Mouse (Mus musculus) bone marrow, adult 2 months (tissue): ENCODE measurements around the gene Tsx. TPM values are rescaled to one million over a fixed set of nuclear protein-coding genes. Genes with fewer than 3 reads are reported as not detected.
A peak's percentile ranks its signal among the peaks of the same experiment; 100 is the strongest.
"Not testable (repeated sequence)": the region's sequence is repeated elsewhere in the genome, so short reads cannot be mapped to it uniquely, and the experiment has no call there.

Experiments used
- H3K27ac ChIP-seq: fragments of 200-500 bp; 2 replicates; pipeline ENCODE4 v1.5.1; 2012; ENCODE audit warnings: low read depth, mild to moderate bottlenecking, control low read depth, inconsistent platforms, low read length; ENCODE audit not compliant: control insufficient read depth, poor library complexity, insufficient read depth
- H3K4me1 ChIP-seq: fragments of 200-500 bp; 2 replicates; pipeline ENCODE4 v1.6.1; 2011; ENCODE audit warnings: low read length; ENCODE audit not compliant: control insufficient read depth, insufficient read depth
- H3K4me3 ChIP-seq: fragments of 200-500 bp; replicated peaks from 2 replicates; pipeline ENCODE3; 2011; ENCODE audit warnings: mild to moderate bottlenecking, low read depth, low read length, control low read depth; ENCODE audit not compliant: control insufficient read depth
- CTCF ChIP-seq: fragments of 200-500 bp; IDR thresholded peaks from 2 replicates; pipeline ENCODE4 v1.5.1; 2011; ENCODE audit warnings: low read length, control low read depth; ENCODE audit not compliant: control insufficient read depth, insufficient read depth
- POLR2A ChIP-seq: fragments of 200-500 bp; IDR thresholded peaks from 2 replicates; pipeline ENCODE4 v1.6.1; 2011; ENCODE audit warnings: low read depth, mild to moderate bottlenecking, control low read depth, low read length, borderline replicate concordance; ENCODE audit not compliant: control insufficient read depth
- WGBS: fragments of 180-500 bp; shearing (Covaris S2); methylation state at CpG from one replicate; pipeline ENCODE4 v1.1.7; 2018; 5-methylcytosine and 5-hydroxymethylcytosine counted together
- polyA plus RNA-seq: library from polyadenylated mRNA; stranded (reverse); fragments of >200 nt; gene quantifications from 2 replicates; pipeline ENCODE4 v1.2.4, GENCODE M21; 2011; ENCODE audit warnings: low replicate concordance; ENCODE audit not compliant: missing spikeins, insufficient read depth, insufficient read length

Gene Tsx
- polyA plus RNA-seq, 1 experiment = not detected

- no peaks in the 10 kb centered on the region for H3K4me1 ChIP-seq
- H3K27ac ChIP-seq = no peak within 1 kb of the TSS
- TF ChIP-seq POLR2A (no peak), CTCF (no peak)
- WGBS = 63% methylated on average over 2 of the region's 2 CpGs
- no peak within 1 kb of the TSS for H3K4me3 ChIP-seq
Observed at GRCm38 (mm10) chrX:103421710-103422109, 7.4 kb downstream of the Tsx start, which contains the start of gene Gm26992. Gene Gm26992, plus strand, starts transcription at chrX:103422010.

GRCm38 (mm10) chrX:103427677-103428076 is 13.4 kb downstream of the Tsx start:
- WGBS = 34% methylated on average over 7 of the region's 7 CpGs
- Histone ChIP-seq H3K27ac (no peak overlapping the region), H3K4me1 (no peaks in the 10 kb centered on the region), H3K4me3 (no peak overlapping the region)
- TF ChIP-seq POLR2A (no peak), CTCF (no peak)

- Histone ChIP-seq H3K4me3 (no peak overlapping the region), H3K27ac (no peak overlapping the region), H3K4me1 (no peaks in the 10 kb centered on the region)
- TF ChIP-seq CTCF = no peak
- no peak for TF ChIP-seq POLR2A
- WGBS = 73% methylated on average over 7 of the region's 7 CpGs
Observed at GRCm38 (mm10) chrX:103432293-103432692, 18.0 kb downstream of the Tsx start.

GRCm38 (mm10) chrX:103438023-103438422 is 23.8 kb downstream of the Tsx start:
- H3K4me1 ChIP-seq = no peaks in the 10 kb centered on the region
- TF ChIP-seq CTCF (no peak), POLR2A (no peak)
- WGBS = 35% methylated on average over 9 of the region's 9 CpGs
- H3K27ac ChIP-seq = no peak overlapping the region
- no peak overlapping the region for H3K4me3 ChIP-seq

GRCm38 (mm10) chrX:103440803-103441202 is 26.5 kb downstream of the Tsx start:
- Histone ChIP-seq H3K27ac (no peak overlapping the region), H3K4me3 (no peak overlapping the region), H3K4me1 (no peaks in the 10 kb centered on the region)
- TF ChIP-seq CTCF = no peak
- TF ChIP-seq POLR2A = no peak
- 0% methylated on average over 1 of the region's 1 CpGs for WGBS

- 26% methylated on average over 7 of the region's 7 CpGs for WGBS
- Histone ChIP-seq H3K4me1 (no peaks in the 10 kb centered on the region), H3K27ac (no peak overlapping the region), H3K4me3 (no peak overlapping the region)
- TF ChIP-seq POLR2A (no peak), CTCF (no peak)
Observed at GRCm38 (mm10) chrX:103443755-103444154, 29.5 kb downstream of the Tsx start.

- H3K4me3 ChIP-seq = peak overlapping the region; percentile 54
- WGBS = 11% methylated on average over 34 of the region's 34 CpGs
Observed at GRCm38 (mm10) chrX:103447539-103448169, 33.4 kb downstream of the Tsx start.

GRCm38 (mm10) chrX:103448429-103448828 is 34.2 kb downstream of the Tsx start:
- not testable (repeated sequence) for H3K27ac ChIP-seq, H3K4me3 ChIP-seq, H3K4me1 ChIP-seq
- whole genome bisulfite sequencing = 67% methylated on average over 12 of the region's 13 CpGs

More at GRCm38 (mm10) chrX:103447539-103448169, 33.4 kb downstream of the Tsx start:
- H3K4me1 ChIP-seq = no peaks in the 10 kb centered on the region
- TF ChIP-seq CTCF (no peak), POLR2A (no peak)
- H3K27ac ChIP-seq = no peak overlapping the region

- H3K4me3 ChIP-seq, H3K4me1 ChIP-seq, H3K27ac ChIP-seq: not testable (repeated sequence)
- WGBS = 78% methylated on average over 21 of the region's 27 CpGs
Observed at GRCm38 (mm10) chrX:103448943-103449722, 34.9 kb downstream of the Tsx start.
